Mouse (Mus musculus): ENCODE results near the gene Tfb2m. TPM values are rescaled to one million over a fixed set of nuclear protein-coding genes. Genes with fewer than 3 reads are reported as not detected.
"Not testable (repeated sequence)": the region's sequence is repeated elsewhere in the genome, so short reads cannot be mapped to it uniquely, and the experiment has no call there.

Tfb2m gene
- 22.4 and 24.7 TPM in 2 replicates for polyA plus RNA-seq (2016; fragmentation: Nextera tagmentation; extraction: Ambion mirVana)

GRCm38 (mm10) chr1:179545768-179546550 lies at the start of gene Tfb2m, which contains the start of gene Cnst:
Gene Tfb2m (minus strand): TSS chr1:179546267.
Gene Cnst (plus strand): TSS chr1:179546370.
- DNase-seq (ENCODE audit: low spot score): peak; percentile 100
- not testable (repeated sequence) for H3K9me3 ChIP-seq

GRCm38 (mm10) chr1:179592972-179593371 lies 46.9 kb upstream of the Tfb2m start:
- peaks cover 8% of the 10 kb centered on the region for H3K4me1 ChIP-seq
- peaks cover 12% of the 10 kb centered on the region for H3K36me3 ChIP-seq
- H3K27ac ChIP-seq: no peak overlapping the region
- no peaks in the 10 kb centered on the region for H3K27me3 ChIP-seq (ENCODE audit: insufficient read depth, poor library complexity, severe bottlenecking)
- WGBS: 69% methylated on average over 7 of the region's 7 CpGs
- no peak overlapping the region for H3K4me3 ChIP-seq
- H3K9me3 ChIP-seq: no peaks in the 10 kb centered on the region
- no peak for DNase-seq (ENCODE audit: low spot score)

More at GRCm38 (mm10) chr1:179545768-179546550, at the start of gene Tfb2m, which contains the start of gene Cnst:
- Histone ChIP-seq H3K36me3 (peaks cover 12% of the 10 kb centered on the region), H3K4me1 (peaks cover 19% of the 10 kb centered on the region), H3K4me3 (peak within 1 kb of the TSS; percentile 87), H3K27ac (peak within 1 kb of the TSS; percentile 94)
- under 1% methylated on average over 69 of the region's 69 CpGs for WGBS
- not testable (repeated sequence) for H3K27me3 ChIP-seq (ENCODE audit: insufficient read depth, poor library complexity, severe bottlenecking)

- no peak for DNase-seq (ENCODE audit: low spot score)
- H3K27me3 ChIP-seq (ENCODE audit: insufficient read depth, poor library complexity, severe bottlenecking): no peaks in the 10 kb centered on the region
- no peak overlapping the region for H3K4me3 ChIP-seq
- peaks cover 12% of the 10 kb centered on the region for H3K36me3 ChIP-seq
- no peaks in the 10 kb centered on the region for H3K9me3 ChIP-seq
- no peak overlapping the region for H3K27ac ChIP-seq
- 83% methylated on average over 2 of the region's 2 CpGs for WGBS
- peaks cover 14% of the 10 kb centered on the region for H3K4me1 ChIP-seq
Observed at GRCm38 (mm10) chr1:179592143-179592542, 46.1 kb upstream of the Tfb2m start.

- Histone ChIP-seq H3K9me3 (no peaks in the 10 kb centered on the region), H3K4me3 (no peak overlapping the region), H3K4me1 (peaks cover 16% of the 10 kb centered on the region), H3K36me3 (peaks cover 12% of the 10 kb centered on the region), H3K27ac (no peak overlapping the region), H3K27me3 (ENCODE audit: insufficient read depth, poor library complexity, severe bottlenecking) (no peaks in the 10 kb centered on the region)
- 83% methylated on average over 12 of the region's 12 CpGs for WGBS
- DNase-seq (ENCODE audit: low spot score): no peak
Observed at GRCm38 (mm10) chr1:179591639-179592038, 45.6 kb upstream of the Tfb2m start.

- H3K36me3 ChIP-seq: peaks cover 7% of the 10 kb centered on the region
- DNase-seq (ENCODE audit: low spot score): no peak
- peak overlapping the region; percentile 42; the same call in 1 of the 2 replicates for H3K27ac ChIP-seq
- 78% methylated on average over 4 of the region's 4 CpGs for WGBS
- no peaks in the 10 kb centered on the region for H3K9me3 ChIP-seq
- peaks cover 43% of the 10 kb centered on the region for H3K4me1 ChIP-seq
- H3K4me3 ChIP-seq: no peak overlapping the region
- no peaks in the 10 kb centered on the region for H3K27me3 ChIP-seq (ENCODE audit: insufficient read depth, poor library complexity, severe bottlenecking)
Observed at GRCm38 (mm10) chr1:179588230-179588629, 42.2 kb upstream of the Tfb2m start.

- WGBS: 55% methylated on average over 3 of the region's 3 CpGs
- no peak overlapping the region; the same call in 1 of the 2 replicates for H3K27ac ChIP-seq
- no peak for DNase-seq (ENCODE audit: low spot score)
- H3K36me3 ChIP-seq: no peaks in the 10 kb centered on the region
- peaks cover 45% of the 10 kb centered on the region for H3K4me1 ChIP-seq
- H3K4me3 ChIP-seq: no peak overlapping the region
- H3K27me3 ChIP-seq (ENCODE audit: insufficient read depth, poor library complexity, severe bottlenecking): no peaks in the 10 kb centered on the region
- no peaks in the 10 kb centered on the region for H3K9me3 ChIP-seq
Observed at GRCm38 (mm10) chr1:179586430-179587095, 40.5 kb upstream of the Tfb2m start.

- no peak for DNase-seq (ENCODE audit: low spot score)
- Histone ChIP-seq H3K36me3 (no peaks in the 10 kb centered on the region), H3K4me3 (no peak overlapping the region), H3K27me3 (ENCODE audit: insufficient read depth, poor library complexity, severe bottlenecking) (no peaks in the 10 kb centered on the region), H3K4me1 (peaks cover 44% of the 10 kb centered on the region), H3K27ac (peak overlapping the region; percentile 44; the same call in 1 of the 2 replicates), H3K9me3 (no peaks in the 10 kb centered on the region)
- 90% methylated on average over 9 of the region's 9 CpGs for WGBS
Observed at GRCm38 (mm10) chr1:179585646-179586045, 39.6 kb upstream of the Tfb2m start.

- Histone ChIP-seq H3K27ac (no peak overlapping the region), H3K4me1 (peaks cover 44% of the 10 kb centered on the region), H3K4me3 (no peak overlapping the region), H3K9me3 (no peaks in the 10 kb centered on the region), H3K27me3 (ENCODE audit: insufficient read depth, poor library complexity, severe bottlenecking) (no peaks in the 10 kb centered on the region), H3K36me3 (peaks cover 9% of the 10 kb centered on the region)
- WGBS: 92% methylated on average over 4 of the region's 4 CpGs
- no peak for DNase-seq (ENCODE audit: low spot score)
Observed at GRCm38 (mm10) chr1:179584220-179584619, 38.2 kb upstream of the Tfb2m start.

- H3K4me3 ChIP-seq: no peak overlapping the region
- H3K36me3 ChIP-seq: peaks cover 14% of the 10 kb centered on the region
- WGBS: 86% methylated on average over 3 of the region's 3 CpGs
- H3K9me3 ChIP-seq: no peaks in the 10 kb centered on the region
- no peak overlapping the region for H3K27ac ChIP-seq
- H3K4me1 ChIP-seq: peaks cover 44% of the 10 kb centered on the region
- H3K27me3 ChIP-seq (ENCODE audit: insufficient read depth, poor library complexity, severe bottlenecking): no peaks in the 10 kb centered on the region
- no peak for DNase-seq (ENCODE audit: low spot score)
Observed at GRCm38 (mm10) chr1:179583090-179583489, 37.0 kb upstream of the Tfb2m start.

- Histone ChIP-seq H3K27ac (no peak overlapping the region), H3K36me3 (peaks cover 14% of the 10 kb centered on the region), H3K4me3 (no peak overlapping the region), H3K27me3 (ENCODE audit: insufficient read depth, poor library complexity, severe bottlenecking) (no peaks in the 10 kb centered on the region), H3K9me3 (no peaks in the 10 kb centered on the region), H3K4me1 (peaks cover 37% of the 10 kb centered on the region)
- WGBS: 36% methylated on average over 6 of the region's 6 CpGs
- no peak for DNase-seq (ENCODE audit: low spot score)
Observed at GRCm38 (mm10) chr1:179582021-179582433, 36.0 kb upstream of the Tfb2m start.

- H3K27ac ChIP-seq: no peak overlapping the region
- no peaks in the 10 kb centered on the region for H3K27me3 ChIP-seq (ENCODE audit: insufficient read depth, poor library complexity, severe bottlenecking)
- H3K4me1 ChIP-seq: peaks cover 32% of the 10 kb centered on the region
- H3K9me3 ChIP-seq: no peaks in the 10 kb centered on the region
- no peak for DNase-seq (ENCODE audit: low spot score)
- no peak overlapping the region for H3K4me3 ChIP-seq
- H3K36me3 ChIP-seq: peaks cover 14% of the 10 kb centered on the region
- 92% methylated on average over 10 of the region's 10 CpGs for WGBS
Observed at GRCm38 (mm10) chr1:179581422-179581821, 35.4 kb upstream of the Tfb2m start.

- Histone ChIP-seq H3K27ac (no peak overlapping the region), H3K4me1 (peaks cover 21% of the 10 kb centered on the region), H3K9me3 (no peaks in the 10 kb centered on the region), H3K27me3 (ENCODE audit: insufficient read depth, poor library complexity, severe bottlenecking) (no peaks in the 10 kb centered on the region), H3K4me3 (no peak overlapping the region), H3K36me3 (peaks cover 14% of the 10 kb centered on the region)
- 61% methylated on average over 8 of the region's 8 CpGs for WGBS
- DNase-seq (ENCODE audit: low spot score): no peak
Observed at GRCm38 (mm10) chr1:179580200-179580599, 34.1 kb upstream of the Tfb2m start.

- H3K36me3 ChIP-seq: peaks cover 14% of the 10 kb centered on the region
- H3K4me1 ChIP-seq: peaks cover 12% of the 10 kb centered on the region
- H3K27me3 ChIP-seq (ENCODE audit: insufficient read depth, poor library complexity, severe bottlenecking): no peaks in the 10 kb centered on the region
- peak overlapping the region; percentile 1; the same call in 1 of the 2 replicates for H3K27ac ChIP-seq
- 67% methylated on average over 6 of the region's 6 CpGs for WGBS
- H3K4me3 ChIP-seq: no peak overlapping the region
- no peaks in the 10 kb centered on the region for H3K9me3 ChIP-seq
- DNase-seq (ENCODE audit: low spot score): no peak
Observed at GRCm38 (mm10) chr1:179578625-179579024, 32.6 kb upstream of the Tfb2m start.
